Mouse (Mus musculus): Measurements from ENCODE around the gene Astn1.

Gene Astn1

GRCm38 (mm10) chr1:158632935-158633334, 270.9 kb downstream of the Astn1 start:
- CTCF ChIA-PET: no interaction called here

GRCm38 (mm10) chr1:158633441-158633840, 271.4 kb downstream of the Astn1 start:
- CTCF ChIA-PET: no interaction called here

- CTCF ChIA-PET: no interaction called here
These were observed 279.2 kb downstream of the Astn1 start for GRCm38 (mm10) chr1:158641306-158641705.

- CTCF ChIA-PET: no interaction called here
These were observed 280.2 kb downstream of the Astn1 start for GRCm38 (mm10) chr1:158642247-158642646.

GRCm38 (mm10) chr1:158652799-158653198, 290.7 kb downstream of the Astn1 start:
- CTCF ChIA-PET: interaction anchor here (0.5 kb wide), 1 partner anchor 834 kb away, joined by 4 read pairs; no protein-coding TSS in a partner anchor

GRCm38 (mm10) chr1:158653808-158654520, 291.9 kb downstream of the Astn1 start:
- CTCF ChIA-PET: no interaction called here

GRCm38 (mm10) chr1:158654571-158655205, 292.6 kb downstream of the Astn1 start:
- CTCF ChIA-PET: no interaction called here

- CTCF ChIA-PET: no interaction called here
These were observed 294.9 kb downstream of the Astn1 start for GRCm38 (mm10) chr1:158656986-158657385.

GRCm38 (mm10) chr1:158666001-158666400, 303.9 kb downstream of the Astn1 start:
- CTCF ChIA-PET: no interaction called here

GRCm38 (mm10) chr1:158669971-158670592, 308.0 kb downstream of the Astn1 start:
- CTCF ChIA-PET: no interaction called here

- CTCF ChIA-PET: no interaction called here
These were observed 325.7 kb downstream of the Astn1 start for GRCm38 (mm10) chr1:158687726-158688125.

- CTCF ChIA-PET: no interaction called here
These were observed 335.4 kb downstream of the Astn1 start for GRCm38 (mm10) chr1:158697423-158697822.

GRCm38 (mm10) chr1:158697859-158698569, 335.9 kb downstream of the Astn1 start:
- CTCF ChIA-PET: no interaction called here

GRCm38 (mm10) chr1:158699276-158699675, 337.2 kb downstream of the Astn1 start:
- CTCF ChIA-PET: no interaction called here

GRCm38 (mm10) chr1:158700147-158700546, 338.1 kb downstream of the Astn1 start:
- CTCF ChIA-PET: no interaction called here

- CTCF ChIA-PET: no interaction called here
These were observed 339.3 kb downstream of the Astn1 start for GRCm38 (mm10) chr1:158701336-158701735.

GRCm38 (mm10) chr1:158713301-158714095, 351.4 kb downstream of the Astn1 start:
- CTCF ChIA-PET: no interaction called here

- CTCF ChIA-PET: no interaction called here
These were observed 370.9 kb downstream of the Astn1 start for GRCm38 (mm10) chr1:158732868-158733496.

- CTCF ChIA-PET: no interaction called here
These were observed 377.3 kb downstream of the Astn1 start for GRCm38 (mm10) chr1:158739132-158739919.

GRCm38 (mm10) chr1:158740161-158740766, 378.2 kb downstream of the Astn1 start:
- CTCF ChIA-PET: no interaction called here

All from spleen, embryonic (tissue).